Mouse (Mus musculus) liver, postnatal 0 days (tissue): ENCODE data around the gene Tmem82. TPM values are rescaled to one million over a fixed set of nuclear protein-coding genes. Genes with fewer than 3 reads are reported as not detected.

ENCODE experiments used
- ATAC-seq: fragments of 200-750 bp; cut with Nextera tagmentation; 2 replicates; pipeline ENCODE4 v1.8.0; 2017; ENCODE audit warnings: mild to moderate bottlenecking, moderate library complexity
- DNase-seq: peaks from one replicate; pipeline ENCODE4 v3.0.0-alpha.2; 2016
- H3K27ac ChIP-seq: fragments of 300-500 bp; sonication (generic); 2 replicates; pipeline ENCODE4 v1.5.1; 2014; ENCODE audit warnings: antibody characterized with exemption, moderate library complexity, mild to moderate bottlenecking, low read depth
- H3K27me3 ChIP-seq: fragments of 300-500 bp; sonication (generic); 2 replicates; pipeline ENCODE4 v1.6.1; 2014; ENCODE audit warnings: low read length, control low read depth, mixed read lengths; ENCODE audit not compliant: insufficient read depth
- H3K36me3 ChIP-seq: fragments of 300-500 bp; sonication (generic); replicated peaks from 2 replicates; pipeline ENCODE4 v1.6.1; 2014; ENCODE audit warnings: mild to moderate bottlenecking, control low read depth, low read length, moderate library complexity, mixed read lengths; ENCODE audit not compliant: insufficient read depth
- H3K4me1 ChIP-seq: fragments of 300-500 bp; sonication (generic); 2 replicates; pipeline ENCODE4 v1.6.1; 2014; ENCODE audit warnings: antibody characterized with exemption, mild to moderate bottlenecking, control low read depth; ENCODE audit not compliant: insufficient read depth
- H3K4me2 ChIP-seq: fragments of 300-500 bp; sonication (generic); 2 replicates; pipeline ENCODE4 v1.6.1; 2014; ENCODE audit warnings: low read depth, mild to moderate bottlenecking, low read length, moderate library complexity, mixed read lengths
- H3K4me3 ChIP-seq: fragments of 300-500 bp; sonication (generic); 2 replicates; pipeline ENCODE4 v1.5.1; 2014; ENCODE audit warnings: low read depth, low read length
- H3K9ac ChIP-seq: fragments of 300-500 bp; sonication (generic); replicated peaks from 2 replicates; pipeline ENCODE4 v1.6.1; 2014; ENCODE audit warnings: mild to moderate bottlenecking, moderate library complexity
- H3K9me3 ChIP-seq: fragments of 300-500 bp; sonication (generic); 2 replicates; pipeline ENCODE4 v1.6.1; 2016; ENCODE audit warnings: mild to moderate bottlenecking, control low read depth, low read length, mixed read lengths
- CTCF ChIP-seq: sonication (generic); IDR thresholded peaks from 2 replicates; pipeline ENCODE4 v1.5.1; 2016; ENCODE audit warnings: antibody characterized with exemption, low read depth
- EP300 ChIP-seq: IDR thresholded peaks from 2 replicates; pipeline ENCODE4 v1.6.1; 2016; ENCODE audit warnings: antibody characterized with exemption, low read depth, mild to moderate bottlenecking
- WGBS: fragments of 180-500 bp; shearing (Covaris S2); extraction: QIAGEN DNeasy Blood & Tissue Kit; methylation state at CpG from one replicate; pipeline ENCODE4 v1.1.7; 2014; ENCODE audit not compliant: insufficient replicate concordance; 5-methylcytosine and 5-hydroxymethylcytosine counted together
- polyA plus RNA-seq: library from polyadenylated mRNA; unstranded; fragments of >200 nt; fragmentation: Nextera tagmentation; extraction: Ambion mirVana; gene quantifications from 2 replicates; pipeline ENCODE4 v1.2.1, GENCODE M21; 2015

Gene Tmem82
- polyA plus RNA-seq, 1 experiment from 2014 or later = 17.3 TPM

DNA sequence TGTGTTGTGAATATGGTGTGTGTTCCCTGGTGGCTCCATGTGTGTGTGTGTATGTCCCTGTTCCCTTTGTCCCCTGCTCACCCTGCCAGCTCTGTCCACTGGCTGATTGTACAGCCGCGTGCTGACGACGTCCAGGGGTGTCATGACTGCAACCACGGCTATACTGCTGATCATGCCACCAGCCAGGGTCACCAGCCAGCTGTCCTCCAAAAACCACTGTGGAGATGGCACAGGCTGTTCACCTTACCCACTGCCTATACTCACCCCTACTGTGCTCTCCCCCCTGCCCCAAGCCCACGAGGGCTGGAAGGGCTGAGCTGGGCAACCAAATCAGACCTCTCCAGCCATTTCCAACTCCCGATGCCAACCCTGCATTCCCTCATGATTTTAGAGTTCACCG lies 2.9 kb upstream of the Tmem82 start:
- H3K4me1 ChIP-seq = peaks cover 24% of the 10 kb centered on the region
- H3K4me2 ChIP-seq = no peak overlapping the region
- TF ChIP-seq EP300 (no peak), CTCF (no peak)
- WGBS = 73% methylated on average over 8 of the region's 8 CpGs
- no peak overlapping the region for H3K9ac ChIP-seq
- no peak overlapping the region for H3K27ac ChIP-seq
- DNase-seq = no peak
- no peaks in the 10 kb centered on the region for H3K9me3 ChIP-seq
- no peak overlapping the region for H3K4me3 ChIP-seq
- ATAC-seq = no peak
- peaks cover 6% of the 10 kb centered on the region; the same call in 1 of the 2 replicates for H3K36me3 ChIP-seq
- H3K27me3 ChIP-seq = no peaks in the 10 kb centered on the region

DNA sequence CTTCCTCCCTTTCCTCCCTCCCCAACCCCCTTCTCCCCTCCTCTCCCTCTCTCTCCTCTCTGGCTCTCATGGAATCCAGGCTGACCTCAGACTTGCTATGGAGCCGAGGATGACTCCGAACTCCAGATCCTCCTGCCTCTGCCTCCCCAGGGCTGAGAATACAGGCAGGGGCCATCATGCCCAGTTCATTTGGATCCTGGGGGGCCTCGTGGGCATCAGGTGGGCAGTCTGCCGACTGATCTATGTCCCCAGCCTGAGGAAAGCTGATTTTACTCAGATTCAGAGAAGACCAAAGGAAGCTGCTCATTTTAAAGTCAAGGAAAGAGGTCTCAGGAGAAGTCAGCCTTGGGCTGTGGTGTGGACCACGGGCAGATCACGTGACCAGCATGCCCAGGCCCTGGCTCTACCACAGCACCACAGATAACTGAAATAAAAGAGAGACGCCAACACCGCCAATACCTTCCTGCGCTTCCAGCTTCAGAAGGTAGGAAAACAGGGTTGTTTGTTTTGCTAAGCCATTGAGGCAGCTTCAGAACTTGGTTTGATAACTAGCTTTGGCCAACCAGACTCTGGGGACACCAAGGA lies 958 bp upstream of the Tmem82 start:
- no peak overlapping the region for H3K4me2 ChIP-seq
- TF ChIP-seq CTCF (no peak), EP300 (no peak)
- H3K9me3 ChIP-seq = no peaks in the 10 kb centered on the region
- H3K27me3 ChIP-seq = no peaks in the 10 kb centered on the region
- ATAC-seq (no peak), DNase-seq (no peak)
- no peak overlapping the region for H3K9ac ChIP-seq
- H3K36me3 ChIP-seq = no peaks in the 10 kb centered on the region; the same call in 1 of the 2 replicates
- H3K4me3 ChIP-seq = no peak overlapping the region
- H3K4me1 ChIP-seq = peaks cover 21% of the 10 kb centered on the region
- H3K27ac ChIP-seq = no peak overlapping the region
- 68% methylated on average over 9 of the region's 9 CpGs for WGBS

DNA sequence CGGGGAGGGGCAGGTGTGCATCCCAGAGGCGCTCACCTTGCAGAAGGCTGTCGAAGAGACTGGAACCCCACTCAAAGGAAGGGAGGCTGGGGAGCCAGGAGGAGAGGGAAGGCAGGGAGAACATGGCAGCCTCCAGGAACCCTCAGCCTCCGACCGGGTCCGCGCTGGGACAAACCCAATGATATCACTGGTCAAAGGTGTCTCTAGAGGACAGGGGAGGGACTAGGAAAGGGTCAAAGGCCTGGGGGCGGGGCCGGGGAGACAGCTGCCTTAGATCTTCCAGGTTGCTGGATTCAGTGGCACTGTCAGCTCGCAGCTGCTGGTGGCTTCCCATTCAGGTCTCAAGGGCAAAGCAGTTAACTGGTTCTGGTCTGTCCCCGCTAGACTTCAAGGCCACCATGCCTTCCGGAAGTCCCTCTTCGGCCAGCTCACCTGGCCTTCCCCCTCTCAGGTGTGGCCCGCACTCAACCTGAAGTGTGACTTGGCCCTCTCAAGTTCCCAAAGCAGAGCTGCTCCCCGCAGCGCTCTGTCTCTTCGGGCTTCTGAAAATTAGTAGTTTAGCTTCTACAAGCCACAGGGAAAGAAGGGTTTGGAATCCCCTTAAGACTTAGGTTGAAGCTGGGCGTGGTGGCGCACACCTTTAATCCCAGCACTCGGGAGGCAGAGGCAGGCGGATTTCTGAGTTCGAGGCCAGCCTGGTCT lies 419 bp downstream of the Tmem82 start:
- no peaks in the 10 kb centered on the region; the same call in 1 of the 2 replicates for H3K36me3 ChIP-seq

DNA sequence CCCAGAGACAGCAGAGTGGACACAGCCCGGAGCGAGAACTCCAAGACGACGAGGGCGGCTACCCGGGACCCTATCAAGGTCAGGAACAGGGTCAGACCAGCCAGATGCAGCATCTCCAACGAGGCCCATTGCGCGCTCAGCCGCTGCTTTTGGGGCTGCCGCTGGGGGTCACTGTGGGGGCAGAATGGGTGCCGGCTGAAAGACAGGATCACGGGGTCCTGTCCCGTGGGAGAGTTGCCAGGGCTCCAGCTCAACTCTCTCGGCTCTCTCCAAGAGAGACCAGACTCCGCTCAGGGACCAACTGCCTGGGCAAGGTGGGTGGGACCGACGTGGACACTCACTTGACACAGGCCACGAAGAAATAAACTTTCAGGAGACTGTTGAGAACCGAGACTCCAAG lies 1.1 kb downstream of the Tmem82 start:
- ATAC-seq (peak; percentile 63), DNase-seq (peak; percentile 81)
- WGBS = 1% methylated on average over 20 of the region's 20 CpGs
- TF ChIP-seq CTCF (peak; percentile 77), EP300 (no peak)
- H3K4me3 ChIP-seq = peak overlapping the region; percentile 59
- peaks cover 14% of the 10 kb centered on the region for H3K4me1 ChIP-seq
- H3K36me3 ChIP-seq = no peaks in the 10 kb centered on the region; the same call in 1 of the 2 replicates
- no peaks in the 10 kb centered on the region for H3K27me3 ChIP-seq
- peak overlapping the region; percentile 74 for H3K4me2 ChIP-seq
- no peaks in the 10 kb centered on the region for H3K9me3 ChIP-seq
- H3K27ac ChIP-seq = peak overlapping the region; percentile 84
- peak overlapping the region; percentile 76 for H3K9ac ChIP-seq

More for the DNA sequence above, 419 bp downstream of the Tmem82 start:
- Histone ChIP-seq H3K9me3 (no peaks in the 10 kb centered on the region), H3K9ac (peak overlapping the region; percentile 76), H3K4me3 (peak overlapping the region; percentile 59), H3K27me3 (no peaks in the 10 kb centered on the region), H3K4me1 (peaks cover 14% of the 10 kb centered on the region), H3K4me2 (peak overlapping the region; percentile 74), H3K27ac (peak overlapping the region; percentile 84)
- ATAC-seq (peak; percentile 88), DNase-seq (peak; percentile 83)
- 9% methylated on average over 22 of the region's 22 CpGs for WGBS
- TF ChIP-seq CTCF (no peak), EP300 (no peak)

DNA sequence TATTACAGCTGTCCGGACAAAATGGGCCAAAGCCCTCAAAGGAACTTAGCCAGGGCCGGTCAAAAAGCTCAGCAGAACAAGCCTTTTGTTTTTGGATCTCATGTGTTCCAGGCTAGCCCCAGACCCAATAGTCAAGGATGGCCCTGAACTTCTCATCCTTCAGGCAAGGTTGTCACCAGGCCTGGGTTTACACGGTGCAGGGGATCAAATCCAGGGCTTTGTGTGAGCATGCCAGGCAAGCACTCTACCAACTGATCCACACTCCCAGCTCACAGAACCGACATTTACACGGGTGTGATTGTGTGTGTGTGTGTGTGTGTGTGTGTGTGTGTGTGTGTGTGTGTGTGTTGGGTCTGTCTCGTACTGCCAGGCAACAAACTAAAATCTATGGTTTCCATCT lies 1.6 kb downstream of the Tmem82 start:
- Histone ChIP-seq H3K4me1 (peaks cover 14% of the 10 kb centered on the region), H3K9me3 (no peaks in the 10 kb centered on the region), H3K27ac (0 out of 2 replicates have a peak overlapping the region, but pooled peaks have one; percentile 84), H3K9ac (no peak overlapping the region), H3K4me3 (peak overlapping the region; percentile 59; the same call in 1 of the 2 replicates), H3K4me2 (peak overlapping the region; percentile 74), H3K27me3 (no peaks in the 10 kb centered on the region), H3K36me3 (no peaks in the 10 kb centered on the region; the same call in 1 of the 2 replicates)
- 66% methylated on average over 6 of the region's 6 CpGs for WGBS
- TF ChIP-seq EP300 (no peak), CTCF (no peak)
- DNase-seq (no peak), ATAC-seq (no peak)

DNA sequence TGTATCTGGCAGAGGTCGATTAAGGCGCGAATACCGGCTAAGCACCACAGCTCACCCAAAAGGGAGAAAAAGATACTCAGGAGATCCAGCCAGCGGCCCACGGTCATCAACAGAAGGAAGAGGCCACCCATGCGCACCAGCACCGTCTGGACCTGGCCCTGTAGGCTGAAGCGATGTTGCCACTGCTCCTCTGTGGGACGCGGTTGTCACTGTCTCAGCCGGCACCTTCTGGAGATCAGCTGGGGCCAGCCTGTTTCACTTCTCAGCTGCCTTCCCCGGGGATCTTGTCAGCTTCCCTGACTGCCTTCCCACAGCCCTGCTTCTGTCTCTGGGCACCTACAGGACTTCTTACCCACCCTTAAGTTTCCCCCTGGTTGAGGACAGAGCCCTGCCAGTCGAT lies 3.5 kb downstream of the Tmem82 start:
- Histone ChIP-seq H3K4me2 (no peak overlapping the region), H3K27me3 (no peaks in the 10 kb centered on the region), H3K4me3 (no peak overlapping the region), H3K9ac (no peak overlapping the region), H3K27ac (no peak overlapping the region), H3K36me3 (no peaks in the 10 kb centered on the region; the same call in 1 of the 2 replicates), H3K4me1 (peaks cover 14% of the 10 kb centered on the region), H3K9me3 (no peaks in the 10 kb centered on the region)
- WGBS = 80% methylated on average over 14 of the region's 14 CpGs
- DNase-seq (no peak), ATAC-seq (no peak)
- TF ChIP-seq EP300 = no peak
- no peak for TF ChIP-seq CTCF
